Comparison of ENCODE assay signal across 10 mouse cellular contexts in genomic region chr12:117172885-117173529, GRCm38 (mm10).
DNase-seq lines count a peak whose midpoint lies in the region; ATAC-seq and TF ChIP-seq lines count a peak whose summit lies in the region.
"Had no signal": no experiment of that assay in that cellular context is flagged by ENCODE, and none has a peak within 500 bp of the region (broad histone marks: within the 10 kb centered on the region; RNA-seq: fewer than 3 reads in every experiment).

No protein-coding gene starts in this region.

- H3K4me3 ChIP-seq in hindbrain, embryonic 13.5 days = no peak overlapping the region
- no peak overlapping the region for H3K4me3 ChIP-seq in midbrain, postnatal 0 days (ENCODE audit: low read depth, low read length)
- no peak overlapping the region for H3K4me3 ChIP-seq in layer of hippocampus, adult 2 months
- H3K4me3 ChIP-seq: erythroblast, embryonic 14.5 days had no signal

- H3K27me3 ChIP-seq in hindbrain, embryonic 13.5 days = no peaks in the 10 kb centered on the region
- H3K27me3 ChIP-seq in midbrain, postnatal 0 days (ENCODE audit: insufficient read depth, low read length) = no peaks in the 10 kb centered on the region

- peak overlapping the region; percentile 88 for H3K27ac ChIP-seq in hindbrain, embryonic 13.5 days
- peak overlapping the region; percentile 69 for H3K27ac ChIP-seq in midbrain, postnatal 0 days (ENCODE audit: low read depth, low read length)
- no peak overlapping the region for H3K27ac ChIP-seq in layer of hippocampus, adult 2 months

- H3K9ac ChIP-seq in hindbrain, embryonic 13.5 days = peak overlapping the region; percentile 36
- peak overlapping the region; percentile 36; the same call in 1 of the 2 replicates for H3K9ac ChIP-seq in midbrain, postnatal 0 days (replicated peaks; ENCODE audit: low read length, poor library complexity, severe bottlenecking)

- H3K4me1 ChIP-seq in hindbrain, embryonic 13.5 days (replicated peaks) = peaks cover 77% of the 10 kb centered on the region
- peaks cover 34% of the 10 kb centered on the region for H3K4me1 ChIP-seq in midbrain, postnatal 0 days (ENCODE audit: insufficient read depth, low read length)

- 6% methylated on average over 11 of the region's 11 CpGs for WGBS in hindbrain, embryonic 13.5 days
- WGBS in midbrain, postnatal 0 days = 11% methylated on average over 11 of the region's 11 CpGs

- peak; percentile 78 for DNase-seq in ES-CJ7 (ENCODE audit: low read depth, low spot score)
- peak; percentile 84 for DNase-seq in embryo, embryonic 10.5 days (ENCODE audit: low spot score)
- DNase-seq in midbrain, postnatal 0 days (ENCODE audit: low spot score) = no peak
- DNase-seq in layer of hippocampus, adult 2 months (ENCODE audit: low spot score in 2 of 2) = no peak
- no peak for DNase-seq in layer of hippocampus, adult 9-11 months
- DNase-seq in gastrocnemius, adult 18-20 months (ENCODE audit: low spot score) = no peak
- DNase-seq: kidney, adult 2 months had no signal

- no peak for TF ChIP-seq CTCF in midbrain, postnatal 0 days (IDR thresholded peaks at IDR 0.05)
- TF ChIP-seq CTCF in layer of hippocampus, adult 2 months (conservative IDR thresholded peaks at IDR 0.05) = no peak

- H3K4me2 ChIP-seq in hindbrain, embryonic 13.5 days = peak overlapping the region; percentile 0; the same call in 1 of the 2 replicates
- peak overlapping the region; percentile 1; the same call in 1 of the 2 replicates for H3K4me2 ChIP-seq in midbrain, postnatal 0 days (ENCODE audit: low read depth, low read length, poor library complexity, severe bottlenecking)

- H3K36me3 ChIP-seq in hindbrain, embryonic 13.5 days = no peaks in the 10 kb centered on the region
- H3K36me3 ChIP-seq in midbrain, postnatal 0 days (ENCODE audit: insufficient read depth, low read length) = no peaks in the 10 kb centered on the region

- peak; percentile 78 for ATAC-seq in hindbrain, embryonic 13.5 days (ENCODE audit: low FRiP score)
- no peak for ATAC-seq in midbrain, postnatal 0 days (ENCODE audit: low FRiP score)
- no peak for ATAC-seq in CD4-positive, CD25-positive, alpha-beta regulatory T cell, adult 4 months

- no peaks in the 10 kb centered on the region for H3K9me3 ChIP-seq in hindbrain, embryonic 13.5 days
- H3K9me3 ChIP-seq in midbrain, postnatal 0 days (ENCODE audit: low read length) = no peaks in the 10 kb centered on the region

Comparison
In these comparisons a context has a peak if more than half of its experiments do, and no peak if none do; other contexts are left out.
1. DNase-seq: peak in ES-CJ7 (single experiment) and embryo, embryonic 10.5 days (single experiment); none in midbrain, postnatal 0 days (single experiment), layer of hippocampus, adult 2 months (0 of 2), layer of hippocampus, adult 9-11 months (single experiment) and gastrocnemius, adult 18-20 months (single experiment).